Mouse (Mus musculus): Measurements from ENCODE around the gene Zfp606.

Gene Zfp606

GRCm38 (mm10) chr7:12478158-12479008 lies at the start of gene Zfp606:
Gene Zfp606, plus strand, starts transcription at chr7:12478293.
- DNase-seq (ENCODE audit: low read depth, low spot score): peak; percentile 85

GRCm38 (mm10) chr7:12479009-12479346 lies 885 bp downstream of the Zfp606 start:
- no peak for DNase-seq (ENCODE audit: low read depth, low spot score)

GRCm38 (mm10) chr7:12479525-12479924 lies 1.4 kb downstream of the Zfp606 start:
- DNase-seq (ENCODE audit: low read depth, low spot score): no peak

- no peak for DNase-seq (ENCODE audit: low read depth, low spot score)
These were observed 5.7 kb downstream of the Zfp606 start for GRCm38 (mm10) chr7:12483771-12484170.

- no peak for DNase-seq (ENCODE audit: low read depth, low spot score)
These were observed 7.9 kb downstream of the Zfp606 start for GRCm38 (mm10) chr7:12485956-12486355.

GRCm38 (mm10) chr7:12486691-12487090 lies 8.6 kb downstream of the Zfp606 start:
- DNase-seq (ENCODE audit: low read depth, low spot score): no peak

- DNase-seq (ENCODE audit: low read depth, low spot score): no peak
These were observed 32.8 kb downstream of the Zfp606 start for GRCm38 (mm10) chr7:12510913-12511312.

- DNase-seq (ENCODE audit: low read depth, low spot score): no peak
These were observed 34.1 kb downstream of the Zfp606 start, which contains the start of gene 2900092C05Rik for GRCm38 (mm10) chr7:12512217-12512616. Gene 2900092C05Rik, plus strand, starts transcription at chr7:12512517.
